Mouse (Mus musculus): Measurements from ENCODE around the gene Dhdds. TPM values are rescaled to one million over a fixed set of nuclear protein-coding genes. Genes with fewer than 3 reads are reported as not detected.
A peak's percentile ranks its signal among the peaks of the same experiment; 100 is the strongest.

Gene Dhdds
- 19.7 and 23.5 TPM in 2 replicates for polyA plus RNA-seq (2015; fragmentation: Nextera tagmentation; extraction: Ambion mirVana)

DNA sequence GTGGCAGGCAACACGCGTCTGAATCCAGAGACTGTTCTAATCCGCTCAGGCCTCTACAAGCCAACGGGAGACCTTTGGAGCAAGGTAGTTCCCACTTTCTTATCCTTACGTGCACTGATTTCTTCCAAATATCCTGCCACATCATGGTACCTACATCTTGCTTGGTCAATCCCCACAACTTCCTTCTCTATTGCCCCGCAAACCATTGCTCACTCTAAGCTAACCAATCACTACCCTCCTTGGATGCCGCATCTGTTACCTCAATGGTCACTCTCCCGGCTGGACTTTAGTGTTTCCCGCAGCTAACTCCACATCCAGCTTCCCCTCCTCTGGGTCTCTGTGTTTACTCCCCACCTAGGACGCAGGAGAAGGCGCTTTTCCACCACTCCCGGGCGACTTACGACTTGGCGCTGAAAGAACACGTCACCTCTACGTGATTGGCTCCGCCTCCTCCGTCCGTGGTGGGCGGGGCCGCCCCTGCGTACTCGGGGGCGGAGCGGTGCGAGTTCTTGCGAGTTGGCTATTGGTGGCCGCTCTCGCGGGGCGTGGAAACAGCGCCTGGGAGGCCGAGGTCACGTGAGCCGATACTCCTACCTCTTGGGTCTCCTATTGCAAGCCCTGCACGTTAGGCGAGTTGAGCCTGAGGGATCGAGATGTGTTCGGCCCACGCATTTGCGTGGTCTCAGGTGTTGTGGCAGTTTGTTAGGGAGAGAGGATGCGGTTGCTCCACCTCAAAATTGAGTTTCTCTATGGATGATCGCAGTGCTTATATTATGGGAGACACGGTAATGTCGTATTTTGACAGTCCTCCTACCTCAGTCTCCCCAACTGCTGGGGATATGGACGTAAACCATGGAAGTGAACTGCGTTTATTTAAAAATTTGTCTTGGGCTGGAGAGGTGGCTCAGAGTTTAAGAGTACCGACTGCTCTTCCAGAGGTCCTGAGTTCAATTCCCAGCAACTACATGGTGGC is at the start of gene Dhdds:
Gene Dhdds (minus strand): TSS at position 453 of the 973 bp plus-strand sequence.
- 1% methylated on average over 49 of the region's 49 CpGs for WGBS (ENCODE audit: insufficient replicate concordance)
- Histone ChIP-seq H3K27ac (peak within 1 kb of the TSS; percentile 31; the same call in 1 of the 2 replicates), H3K4me3 (replicated peaks) (peak within 1 kb of the TSS; percentile 79), H3K27me3 (no peaks in the 10 kb centered on the region), H3K4me2 (peak within 1 kb of the TSS; percentile 75), H3K9me3 (replicated peaks) (no peaks in the 10 kb centered on the region), H3K36me3 (peaks cover 19% of the 10 kb centered on the region), H3K4me1 (replicated peaks) (peaks cover 20% of the 10 kb centered on the region), H3K9ac (peak within 1 kb of the TSS; percentile 82)
- DNase-seq, result peak; percentile 83
- ATAC-seq (ENCODE audit: low read depth), result peak; percentile 95

DNA sequence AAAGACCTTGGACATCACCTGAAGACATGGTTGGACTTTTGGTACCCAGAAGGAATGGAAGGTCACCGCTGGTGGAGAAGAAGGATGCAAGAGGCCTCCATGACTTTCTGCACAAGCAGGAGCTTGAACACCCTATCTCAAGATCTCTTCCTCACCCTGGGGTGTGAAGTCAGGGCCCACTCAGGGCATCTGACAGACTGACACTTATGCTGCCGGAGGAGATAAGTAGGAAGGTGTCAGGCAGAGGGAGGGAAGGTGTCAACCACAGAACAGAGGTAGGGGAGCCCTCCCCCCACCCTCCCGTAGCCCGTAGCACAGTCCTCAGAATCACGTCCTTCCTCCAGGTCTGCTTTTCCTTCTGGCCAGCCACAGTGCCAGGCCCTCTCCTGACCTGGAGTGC is 46.9 kb upstream of the Dhdds start:
- H3K27ac ChIP-seq, result no peak overlapping the region
- WGBS (ENCODE audit: insufficient replicate concordance), result 26% methylated on average over 5 of the region's 5 CpGs
- no peak for DNase-seq

DNA sequence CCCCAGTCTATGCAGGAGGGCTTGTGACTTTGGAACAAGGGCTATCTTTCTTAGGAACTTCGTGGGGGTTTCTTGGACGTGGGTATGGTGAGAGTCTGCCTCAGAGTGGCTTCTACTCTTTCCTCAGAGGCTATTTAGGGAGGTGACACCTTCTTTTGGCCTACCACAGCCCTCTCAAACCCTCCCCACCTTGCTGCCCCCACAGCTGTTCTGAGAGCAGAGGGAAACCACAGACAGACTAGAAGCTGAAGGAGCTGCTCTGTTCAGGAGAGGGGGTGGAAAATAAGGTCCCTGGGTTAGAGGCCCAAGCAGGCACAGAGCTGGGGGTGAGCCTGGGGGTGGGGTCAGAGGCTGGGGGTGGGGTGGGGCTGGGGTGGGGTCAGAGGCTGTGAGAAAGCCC is 42.3 kb upstream of the Dhdds start:
- Histone ChIP-seq H3K4me3 (replicated peaks) (no peak overlapping the region), H3K27ac (no peak overlapping the region), H3K27me3 (0 out of 2 replicates have a peak, but pooled peaks cover 3% of the 10 kb centered on the region), H3K4me2 (no peak overlapping the region), H3K36me3 (no peaks in the 10 kb centered on the region), H3K9ac (no peak overlapping the region), H3K9me3 (replicated peaks) (no peaks in the 10 kb centered on the region), H3K4me1 (replicated peaks) (peaks cover 3% of the 10 kb centered on the region)
- DNase-seq (no peak), ATAC-seq (ENCODE audit: low read depth) (no peak)
- 18% methylated on average over 2 of the region's 2 CpGs for WGBS (ENCODE audit: insufficient replicate concordance)

More for the DNA sequence above, 46.9 kb upstream of the Dhdds start:
- Histone ChIP-seq H3K4me3 (replicated peaks) (no peak overlapping the region), H3K9me3 (replicated peaks) (no peaks in the 10 kb centered on the region; the same call in 1 of the 2 replicates), H3K36me3 (no peaks in the 10 kb centered on the region), H3K9ac (no peak overlapping the region), H3K4me1 (replicated peaks) (no peaks in the 10 kb centered on the region), H3K27me3 (no peaks in the 10 kb centered on the region), H3K4me2 (no peak overlapping the region)
- no peak for ATAC-seq (ENCODE audit: low read depth)

DNA sequence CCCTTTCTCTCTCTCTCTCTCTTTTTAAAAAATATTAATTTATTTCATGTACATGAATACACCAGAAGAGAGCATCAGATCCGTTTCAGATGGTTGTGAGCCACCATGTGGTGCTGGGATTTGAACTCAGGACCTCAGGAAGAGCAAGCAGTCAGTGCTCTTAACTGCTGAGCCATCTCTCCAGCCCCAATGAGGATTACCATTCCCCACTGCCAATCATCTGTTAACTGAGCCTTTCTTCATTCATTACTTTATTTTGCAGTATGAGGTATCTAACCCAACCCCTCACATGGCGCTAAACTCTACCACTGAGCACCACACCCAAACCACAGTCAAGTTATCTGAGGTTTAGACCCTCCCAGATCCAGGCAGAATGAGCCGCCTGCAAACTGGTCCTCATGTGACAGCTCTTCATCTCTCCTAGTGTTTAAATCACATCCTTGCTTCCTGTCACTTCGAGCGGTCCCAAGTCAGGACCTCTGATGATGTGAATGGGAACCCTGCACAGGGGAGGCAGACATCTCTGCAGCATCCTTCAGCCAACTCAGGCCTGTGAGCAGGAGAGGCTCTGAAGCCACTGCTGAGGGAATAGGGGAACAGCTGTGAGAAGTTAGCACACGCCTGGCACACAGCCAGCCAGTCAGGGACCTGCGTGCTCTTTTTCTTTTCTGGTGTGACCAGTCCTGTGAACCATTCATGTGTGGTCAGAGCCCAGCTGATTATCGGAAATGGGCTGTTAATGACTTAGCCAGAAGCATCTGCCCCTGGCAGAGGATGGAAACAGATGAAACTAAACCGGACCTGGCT is 40.8 kb upstream of the Dhdds start:
- WGBS (ENCODE audit: insufficient replicate concordance), result 15% methylated on average over 9 of the region's 9 CpGs
- Histone ChIP-seq H3K27me3 (0 out of 2 replicates have a peak, but pooled peaks cover 4% of the 10 kb centered on the region), H3K9me3 (replicated peaks) (no peaks in the 10 kb centered on the region), H3K9ac (no peak overlapping the region), H3K4me1 (replicated peaks) (peaks cover 3% of the 10 kb centered on the region), H3K27ac (no peak overlapping the region), H3K36me3 (no peaks in the 10 kb centered on the region), H3K4me3 (replicated peaks) (no peak overlapping the region), H3K4me2 (no peak overlapping the region)
- ATAC-seq (ENCODE audit: low read depth), result no peak
- no peak for DNase-seq

DNA sequence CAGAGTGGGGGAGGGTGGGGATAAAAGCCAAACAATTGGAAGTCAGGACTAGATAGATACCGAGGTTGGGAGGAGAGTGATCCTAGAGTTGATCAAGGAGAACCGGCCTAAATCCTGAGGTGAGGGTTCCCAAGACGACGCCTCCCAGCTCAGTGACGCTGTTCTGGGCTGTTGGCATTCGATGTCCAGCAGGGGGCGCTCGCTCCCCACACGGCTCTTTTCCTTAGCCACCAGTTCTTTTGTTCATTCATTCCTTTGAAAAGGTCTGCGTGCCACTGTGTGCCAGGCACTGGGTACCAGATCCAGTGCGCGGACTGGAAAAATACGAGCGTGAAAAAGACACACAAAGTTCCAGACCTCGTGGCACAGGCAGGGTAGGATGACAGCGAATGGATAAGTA is 35.2 kb upstream of the Dhdds start:
- H3K9ac ChIP-seq, result no peak overlapping the region
- H3K36me3 ChIP-seq, result no peaks in the 10 kb centered on the region
- H3K9me3 ChIP-seq (replicated peaks), result no peaks in the 10 kb centered on the region
- H3K4me3 ChIP-seq (replicated peaks), result no peak overlapping the region
- no peak overlapping the region; the same call in 1 of the 2 replicates for H3K4me2 ChIP-seq
- ATAC-seq (ENCODE audit: low read depth) (0 out of 2 replicates have a peak, but pooled peaks have one; percentile 12), DNase-seq (peak; percentile 36)
- 5% methylated on average over 16 of the region's 16 CpGs for WGBS (ENCODE audit: insufficient replicate concordance)
- no peaks in the 10 kb centered on the region for H3K4me1 ChIP-seq (replicated peaks)
- no peak overlapping the region for H3K27ac ChIP-seq
- H3K27me3 ChIP-seq, result 0 out of 2 replicates have a peak, but pooled peaks cover 4% of the 10 kb centered on the region

DNA sequence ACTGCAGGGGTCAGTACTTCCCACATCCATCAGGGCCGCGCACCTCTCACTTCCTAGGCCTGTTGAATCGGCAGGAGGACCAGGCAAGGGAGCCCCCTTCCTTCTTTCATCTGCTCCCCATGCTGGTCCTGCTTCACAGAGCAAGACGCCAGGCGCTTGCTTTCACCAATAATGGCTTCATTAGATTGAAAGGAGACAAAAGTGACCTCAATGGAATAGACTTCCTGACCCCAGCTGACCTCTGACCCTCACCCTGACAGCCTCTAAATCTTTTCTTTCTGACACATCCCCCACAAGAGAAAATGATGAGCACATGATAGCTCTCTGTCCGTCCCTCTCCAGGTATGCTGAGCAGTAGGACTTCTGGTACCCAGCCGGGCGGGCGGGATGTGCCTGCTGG is 25.1 kb upstream of the Dhdds start:
- H3K4me2 ChIP-seq, result no peak overlapping the region
- WGBS (ENCODE audit: insufficient replicate concordance), result 57% methylated on average over 9 of the region's 9 CpGs
- H3K27ac ChIP-seq, result no peak overlapping the region
- no peaks in the 10 kb centered on the region for H3K36me3 ChIP-seq
- no peak overlapping the region for H3K4me3 ChIP-seq (replicated peaks)
- H3K4me1 ChIP-seq (replicated peaks), result no peaks in the 10 kb centered on the region
- no peak overlapping the region for H3K9ac ChIP-seq
- H3K9me3 ChIP-seq (replicated peaks), result 0 out of 2 replicates have a peak, but pooled peaks cover 2% of the 10 kb centered on the region
- H3K27me3 ChIP-seq, result peaks cover 8% of the 10 kb centered on the region; the same call in 1 of the 2 replicates
- DNase-seq (no peak), ATAC-seq (ENCODE audit: low read depth) (no peak)

DNA sequence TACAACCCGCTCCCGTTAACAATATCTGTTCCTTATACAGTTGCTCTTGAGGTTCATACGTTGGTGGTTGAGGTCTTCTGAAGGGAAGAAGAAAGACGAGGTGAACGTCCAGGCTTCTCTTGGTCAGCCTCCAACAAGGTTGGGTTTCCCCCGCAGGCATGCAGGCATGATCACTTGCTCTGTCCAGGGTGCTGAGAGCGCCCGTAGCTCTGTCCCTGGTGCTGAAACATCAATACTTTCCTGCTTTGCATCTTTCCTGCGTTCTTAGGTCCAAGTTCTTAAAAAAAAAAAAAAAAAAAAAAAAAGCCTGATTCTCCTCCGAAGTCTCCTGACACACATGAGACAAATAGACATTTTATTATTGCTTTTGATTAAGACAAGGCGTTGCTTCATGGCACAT is 19.9 kb upstream of the Dhdds start:
- ATAC-seq (ENCODE audit: low read depth), result no peak
- DNase-seq, result no peak
- no peaks in the 10 kb centered on the region for H3K36me3 ChIP-seq
- H3K27me3 ChIP-seq, result peaks cover 60% of the 10 kb centered on the region
- 2% methylated on average over 11 of the region's 11 CpGs for WGBS (ENCODE audit: insufficient replicate concordance)
- H3K4me3 ChIP-seq (replicated peaks), result no peak overlapping the region
- H3K4me2 ChIP-seq, result no peak overlapping the region
- no peak overlapping the region for H3K9ac ChIP-seq
- H3K9me3 ChIP-seq (replicated peaks), result no peaks in the 10 kb centered on the region
- no peak overlapping the region for H3K27ac ChIP-seq
- peaks cover 4% of the 10 kb centered on the region for H3K4me1 ChIP-seq (replicated peaks)

DNA sequence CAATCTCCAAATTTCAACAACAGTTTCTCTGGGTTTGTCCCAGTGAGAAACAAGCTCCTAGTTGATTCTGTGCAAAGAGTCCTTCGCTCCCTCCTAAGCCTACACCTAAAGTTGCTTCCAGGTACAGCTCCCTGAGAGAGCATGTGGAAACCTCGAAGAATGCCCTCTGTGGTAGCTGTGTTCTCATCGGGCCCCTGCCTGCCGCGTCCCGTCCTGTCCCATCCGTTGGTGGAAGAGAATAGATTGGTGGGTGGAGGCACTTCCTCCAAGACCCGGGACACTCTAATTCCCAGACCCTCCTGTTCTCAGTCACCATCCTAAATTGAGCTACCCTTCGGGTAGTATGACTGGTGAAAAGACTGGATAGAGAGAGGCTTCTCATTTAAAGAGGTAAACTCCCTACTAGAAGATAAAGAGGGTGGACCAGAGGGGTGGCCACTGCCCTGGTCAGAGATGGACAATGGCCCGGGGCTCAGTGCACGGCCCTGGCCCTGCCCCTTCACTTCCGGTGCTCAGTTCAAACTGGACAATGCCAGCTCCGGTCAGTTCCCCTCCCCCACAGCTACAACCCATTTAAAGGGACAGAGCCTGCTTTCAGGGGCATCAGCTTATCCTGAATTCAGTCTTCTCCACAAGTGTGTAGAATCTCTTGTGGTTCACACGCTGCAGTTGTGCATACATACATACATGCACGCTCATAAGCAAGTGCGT is 19.1 kb upstream of the Dhdds start:
- WGBS (ENCODE audit: insufficient replicate concordance), result 2% methylated on average over 16 of the region's 16 CpGs
- DNase-seq, result no peak
- peaks cover 4% of the 10 kb centered on the region for H3K4me1 ChIP-seq (replicated peaks)
- 0 out of 2 replicates have a peak overlapping the region, but pooled peaks have one; percentile 9 for H3K4me3 ChIP-seq (replicated peaks)
- H3K27ac ChIP-seq, result peak overlapping the region; percentile 66
- H3K9me3 ChIP-seq (replicated peaks), result no peaks in the 10 kb centered on the region
- ATAC-seq (ENCODE audit: low read depth), result peak; percentile 58
- H3K36me3 ChIP-seq, result no peaks in the 10 kb centered on the region
- no peak overlapping the region for H3K9ac ChIP-seq
- peaks cover 67% of the 10 kb centered on the region for H3K27me3 ChIP-seq
- peak overlapping the region; percentile 49 for H3K4me2 ChIP-seq

DNA sequence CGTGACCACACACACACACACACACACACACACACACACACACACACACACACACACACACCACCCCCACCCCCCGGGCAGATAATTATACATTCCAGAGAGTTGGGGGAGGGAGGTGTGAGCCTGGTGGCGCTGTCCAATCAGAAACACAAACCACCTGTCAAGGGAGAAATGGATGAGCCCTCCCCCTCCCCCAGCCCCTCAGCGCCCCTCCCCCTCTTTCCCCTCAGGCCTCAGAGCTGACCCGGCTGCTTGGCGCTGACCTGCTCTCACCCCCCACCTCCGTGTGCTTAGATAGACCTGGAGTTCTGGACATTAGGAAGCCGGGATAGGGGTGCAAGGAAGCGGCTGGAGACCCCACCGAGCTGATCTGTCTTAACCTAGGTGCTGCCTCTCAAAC is 18.5 kb upstream of the Dhdds start:
- ATAC-seq (ENCODE audit: low read depth) (peak; percentile 54), DNase-seq (no peak)
- Histone ChIP-seq H3K4me3 (replicated peaks) (0 out of 2 replicates have a peak overlapping the region, but pooled peaks have one; percentile 9), H3K36me3 (no peaks in the 10 kb centered on the region), H3K4me2 (peak overlapping the region; percentile 49), H3K9ac (no peak overlapping the region), H3K9me3 (replicated peaks) (no peaks in the 10 kb centered on the region), H3K27me3 (peaks cover 67% of the 10 kb centered on the region), H3K4me1 (replicated peaks) (peaks cover 4% of the 10 kb centered on the region), H3K27ac (peak overlapping the region; percentile 66)
- 3% methylated on average over 9 of the region's 10 CpGs for WGBS (ENCODE audit: insufficient replicate concordance)

DNA sequence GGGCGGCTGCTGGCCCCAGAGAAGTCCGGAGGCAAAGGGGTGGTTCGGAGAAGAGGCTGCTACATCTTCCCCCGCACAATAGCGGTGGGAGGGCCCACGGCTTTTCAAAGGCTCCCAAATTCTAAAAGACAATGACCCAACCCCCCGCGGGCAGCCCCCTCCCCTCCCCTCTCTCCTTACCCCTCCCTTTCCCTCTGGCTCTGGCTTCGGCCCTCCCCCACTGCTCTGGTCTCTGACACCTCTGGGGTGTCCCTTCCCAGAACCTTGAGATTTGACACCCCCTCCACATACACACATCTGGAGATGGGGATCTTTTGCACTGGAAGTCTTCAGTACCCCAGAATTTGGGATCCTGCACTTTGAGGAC is 18.0 kb upstream of the Dhdds start, which contains the start of gene Lin28a:
Gene Lin28a (minus strand): TSS at position 63 of the 367 bp plus-strand sequence.
- Histone ChIP-seq H3K9ac (peak within 1 kb of the TSS; percentile 23; the same call in 1 of the 2 replicates), H3K27me3 (peaks cover 67% of the 10 kb centered on the region), H3K36me3 (no peaks in the 10 kb centered on the region), H3K4me2 (peak within 1 kb of the TSS; percentile 49), H3K4me1 (replicated peaks) (peaks cover 4% of the 10 kb centered on the region), H3K9me3 (replicated peaks) (no peaks in the 10 kb centered on the region), H3K27ac (peak within 1 kb of the TSS; percentile 66), H3K4me3 (replicated peaks) (peak within 1 kb of the TSS; percentile 41)
- WGBS (ENCODE audit: insufficient replicate concordance), result under 1% methylated on average over 9 of the region's 9 CpGs
- no peak for DNase-seq
- no peak for ATAC-seq (ENCODE audit: low read depth)

Measured in liver, embryonic 13.5 days (tissue).